Mouse (Mus musculus) ES-Bruce4 (cell line): ENCODE measurements around the gene Ttc28.

Experiments
- CTCF ChIP-seq: IDR thresholded peaks from one replicate; pipeline ENCODE4 v1.8.1; 2011; ENCODE audit warnings: low read depth, low read length
- EP300 ChIP-seq: IDR thresholded peaks from 2 replicates; pipeline ENCODE4 v1.6.1; 2011; ENCODE audit warnings: low read depth, low read length; ENCODE audit not compliant: insufficient read depth

- TF ChIP-seq CTCF = no peak
- no peak for TF ChIP-seq EP300
Measured at GRCm38 (mm10) chr5:110979861-110980346, 100.3 kb downstream of the Ttc28 start.
